Mouse (Mus musculus) intestine, embryonic 15.5 days (tissue): ENCODE data around the gene Nphs1. TPM values are rescaled to one million over a fixed set of nuclear protein-coding genes. Genes with fewer than 3 reads are reported as not detected.

Source experiments
- ATAC-seq: fragments of 200-750 bp; cut with Nextera tagmentation; 2 replicates; pipeline ENCODE4 v1.8.0; 2017; ENCODE audit warnings: moderate TSS enrichment, moderate library complexity
- H3K27ac ChIP-seq: fragments of 300-500 bp; sonication (generic); 2 replicates; pipeline ENCODE4 v1.5.1; 2015; ENCODE audit warnings: mild to moderate bottlenecking, inconsistent platforms
- H3K27me3 ChIP-seq: fragments of 300-500 bp; sonication (generic); replicated peaks from 2 replicates; pipeline ENCODE4 v1.6.1; 2015; ENCODE audit warnings: inconsistent platforms
- H3K36me3 ChIP-seq: fragments of 300-500 bp; sonication (generic); 2 replicates; pipeline ENCODE4 v1.6.1; 2015; ENCODE audit warnings: inconsistent platforms
- H3K4me1 ChIP-seq: fragments of 300-500 bp; sonication (generic); replicated peaks from 2 replicates; pipeline ENCODE4 v1.6.1; 2015; ENCODE audit warnings: inconsistent platforms
- H3K4me2 ChIP-seq: fragments of 300-500 bp; sonication (generic); replicated peaks from 2 replicates; pipeline ENCODE4 v1.6.1; 2015; ENCODE audit warnings: mild to moderate bottlenecking, inconsistent platforms
- H3K4me3 ChIP-seq: fragments of 300-500 bp; sonication (generic); replicated peaks from 2 replicates; pipeline ENCODE4 v1.5.1; 2015; ENCODE audit warnings: inconsistent platforms
- H3K9ac ChIP-seq: fragments of 300-500 bp; sonication (generic); 2 replicates; pipeline ENCODE4 v1.6.1; 2015; ENCODE audit warnings: inconsistent platforms
- H3K9me3 ChIP-seq: fragments of 300-500 bp; sonication (generic); 2 replicates; pipeline ENCODE4 v1.6.1; 2016; ENCODE audit warnings: inconsistent platforms
- WGBS: fragments of 180-500 bp; shearing (Covaris S2); methylation state at CpG from one replicate; pipeline ENCODE4 v1.1.7; 2015; 5-methylcytosine and 5-hydroxymethylcytosine counted together
- polyA plus RNA-seq: library from polyadenylated mRNA; unstranded; fragments of >200 nt; fragmentation: Nextera tagmentation; extraction: Ambion mirVana; gene quantifications from 2 replicates; pipeline ENCODE4 v1.2.1, GENCODE M21; 2015

The Nphs1 gene
- polyA plus RNA-seq, 1 experiment from 2014 or later: 1.3 TPM

GRCm38 (mm10) chr7:30444154-30444970, 13.8 kb upstream of the Nphs1 start:
- peaks cover 8% of the 10 kb centered on the region for H3K27me3 ChIP-seq
- no peaks in the 10 kb centered on the region for H3K36me3 ChIP-seq
- no peaks in the 10 kb centered on the region for H3K9me3 ChIP-seq
- peaks cover 21% of the 10 kb centered on the region for H3K4me1 ChIP-seq
- no peak overlapping the region for H3K27ac ChIP-seq
- H3K4me2 ChIP-seq: peak overlapping the region; percentile 93
- H3K9ac ChIP-seq: peak overlapping the region; percentile 60
- peak overlapping the region; percentile 69 for H3K4me3 ChIP-seq
- ATAC-seq: peak; percentile 27
- WGBS: 2% methylated on average over 38 of the region's 38 CpGs

GRCm38 (mm10) chr7:30444971-30445751, 13.0 kb upstream of the Nphs1 start, which contains the start of gene Aplp1:
Gene Aplp1, minus strand, starts transcription at chr7:30445535.
- H3K4me1 ChIP-seq: peaks cover 21% of the 10 kb centered on the region
- H3K27ac ChIP-seq: no peak within 1 kb of the TSS
- peaks cover 8% of the 10 kb centered on the region for H3K27me3 ChIP-seq
- H3K4me3 ChIP-seq: peak within 1 kb of the TSS; percentile 69
- no peaks in the 10 kb centered on the region for H3K36me3 ChIP-seq
- H3K9ac ChIP-seq: peak within 1 kb of the TSS; percentile 60
- WGBS: under 1% methylated on average over 52 of the region's 72 CpGs
- peak; percentile 85 for ATAC-seq
- no peaks in the 10 kb centered on the region for H3K9me3 ChIP-seq
- peak within 1 kb of the TSS; percentile 93 for H3K4me2 ChIP-seq

GRCm38 (mm10) chr7:30450241-30450640, 7.9 kb upstream of the Nphs1 start:
- no peak overlapping the region for H3K9ac ChIP-seq
- H3K9me3 ChIP-seq: no peaks in the 10 kb centered on the region
- H3K4me3 ChIP-seq: no peak overlapping the region
- no peaks in the 10 kb centered on the region for H3K36me3 ChIP-seq
- peaks cover 32% of the 10 kb centered on the region for H3K27me3 ChIP-seq
- ATAC-seq: no peak
- H3K27ac ChIP-seq: no peak overlapping the region
- peaks cover 11% of the 10 kb centered on the region; the same call in 1 of the 2 replicates for H3K4me1 ChIP-seq
- 70% methylated on average over 7 of the region's 7 CpGs for WGBS
- no peak overlapping the region for H3K4me2 ChIP-seq

GRCm38 (mm10) chr7:30453327-30453726, 4.8 kb upstream of the Nphs1 start:
- ATAC-seq: 0 out of 2 replicates have a peak, but pooled peaks have one; percentile 5

GRCm38 (mm10) chr7:30453766-30454165, 4.3 kb upstream of the Nphs1 start:
- Histone ChIP-seq H3K36me3 (no peaks in the 10 kb centered on the region), H3K4me2 (peak overlapping the region; percentile 48), H3K27ac (no peak overlapping the region), H3K27me3 (peaks cover 67% of the 10 kb centered on the region), H3K9me3 (no peaks in the 10 kb centered on the region), H3K9ac (no peak overlapping the region), H3K4me3 (peak overlapping the region; percentile 17; the same call in 1 of the 2 replicates), H3K4me1 (peaks cover 17% of the 10 kb centered on the region)
- 1% methylated on average over 25 of the region's 25 CpGs for WGBS
- ATAC-seq: peak; percentile 88

More at GRCm38 (mm10) chr7:30453327-30453726, 4.8 kb upstream of the Nphs1 start:
- H3K4me3 ChIP-seq: no peak overlapping the region
- no peak overlapping the region for H3K9ac ChIP-seq
- no peaks in the 10 kb centered on the region for H3K9me3 ChIP-seq
- H3K4me1 ChIP-seq: peaks cover 17% of the 10 kb centered on the region
- WGBS: 17% methylated on average over 25 of the region's 25 CpGs
- no peak overlapping the region for H3K27ac ChIP-seq
- H3K36me3 ChIP-seq: no peaks in the 10 kb centered on the region
- peaks cover 63% of the 10 kb centered on the region for H3K27me3 ChIP-seq
- peak overlapping the region; percentile 48; the same call in 1 of the 2 replicates for H3K4me2 ChIP-seq

- Histone ChIP-seq H3K9ac (no peak overlapping the region), H3K4me2 (peak overlapping the region; percentile 48), H3K36me3 (no peaks in the 10 kb centered on the region), H3K27ac (no peak overlapping the region), H3K4me1 (peaks cover 17% of the 10 kb centered on the region), H3K4me3 (peak overlapping the region; percentile 17; the same call in 1 of the 2 replicates), H3K27me3 (peaks cover 71% of the 10 kb centered on the region), H3K9me3 (no peaks in the 10 kb centered on the region)
- WGBS: 15% methylated on average over 6 of the region's 6 CpGs
- peak; percentile 25; the same call in 1 of the 2 replicates for ATAC-seq
Observed at GRCm38 (mm10) chr7:30454259-30454658, 3.9 kb upstream of the Nphs1 start.

GRCm38 (mm10) chr7:30456487-30456886, 1.6 kb upstream of the Nphs1 start:
- Histone ChIP-seq H3K9ac (no peak overlapping the region), H3K9me3 (no peaks in the 10 kb centered on the region), H3K27ac (no peak overlapping the region), H3K27me3 (peaks cover 88% of the 10 kb centered on the region), H3K4me1 (peaks cover 17% of the 10 kb centered on the region), H3K4me2 (peak overlapping the region; percentile 46), H3K4me3 (peak overlapping the region; percentile 14), H3K36me3 (no peaks in the 10 kb centered on the region)
- WGBS: under 1% methylated on average over 9 of the region's 9 CpGs
- ATAC-seq: no peak

GRCm38 (mm10) chr7:30456911-30457628, 1.0 kb upstream of the Nphs1 start:
- H3K27me3 ChIP-seq: peaks cover 94% of the 10 kb centered on the region
- H3K27ac ChIP-seq: no peak overlapping the region
- peaks cover 17% of the 10 kb centered on the region for H3K4me1 ChIP-seq
- no peaks in the 10 kb centered on the region for H3K9me3 ChIP-seq
- 1% methylated on average over 31 of the region's 31 CpGs for WGBS
- no peak for ATAC-seq
- H3K36me3 ChIP-seq: no peaks in the 10 kb centered on the region
- H3K4me2 ChIP-seq: peak overlapping the region; percentile 46
- peak overlapping the region; percentile 14 for H3K4me3 ChIP-seq
- H3K9ac ChIP-seq: 0 out of 2 replicates have a peak overlapping the region, but pooled peaks have one; percentile 5

- Histone ChIP-seq H3K27ac (no peak overlapping the region), H3K4me1 (peaks cover 11% of the 10 kb centered on the region), H3K4me2 (no peak overlapping the region), H3K27me3 (peaks cover 92% of the 10 kb centered on the region), H3K4me3 (no peak overlapping the region), H3K9me3 (no peaks in the 10 kb centered on the region), H3K36me3 (no peaks in the 10 kb centered on the region), H3K9ac (no peak overlapping the region)
- 35% methylated on average over 6 of the region's 6 CpGs for WGBS
- ATAC-seq: no peak
Observed at GRCm38 (mm10) chr7:30459484-30459883, 1.4 kb downstream of the Nphs1 start.

- Histone ChIP-seq H3K4me1 (no peaks in the 10 kb centered on the region), H3K9ac (no peak overlapping the region), H3K4me2 (no peak overlapping the region), H3K27ac (no peak overlapping the region), H3K4me3 (no peak overlapping the region), H3K27me3 (peaks cover 86% of the 10 kb centered on the region), H3K9me3 (no peaks in the 10 kb centered on the region), H3K36me3 (no peaks in the 10 kb centered on the region)
- no peak for ATAC-seq
- 38% methylated on average over 7 of the region's 7 CpGs for WGBS
Observed at GRCm38 (mm10) chr7:30463568-30463967, 5.5 kb downstream of the Nphs1 start.

- Histone ChIP-seq H3K4me3 (no peak overlapping the region), H3K9ac (no peak overlapping the region), H3K36me3 (no peaks in the 10 kb centered on the region), H3K9me3 (no peaks in the 10 kb centered on the region), H3K27ac (no peak overlapping the region), H3K27me3 (peaks cover 83% of the 10 kb centered on the region), H3K4me2 (no peak overlapping the region), H3K4me1 (no peaks in the 10 kb centered on the region)
- WGBS: 26% methylated on average over 4 of the region's 4 CpGs
- ATAC-seq: no peak
Observed at GRCm38 (mm10) chr7:30463996-30464395, 5.9 kb downstream of the Nphs1 start.
